Mouse (Mus musculus): ENCODE results near the gene Nox4.

Nox4 gene

DNA sequence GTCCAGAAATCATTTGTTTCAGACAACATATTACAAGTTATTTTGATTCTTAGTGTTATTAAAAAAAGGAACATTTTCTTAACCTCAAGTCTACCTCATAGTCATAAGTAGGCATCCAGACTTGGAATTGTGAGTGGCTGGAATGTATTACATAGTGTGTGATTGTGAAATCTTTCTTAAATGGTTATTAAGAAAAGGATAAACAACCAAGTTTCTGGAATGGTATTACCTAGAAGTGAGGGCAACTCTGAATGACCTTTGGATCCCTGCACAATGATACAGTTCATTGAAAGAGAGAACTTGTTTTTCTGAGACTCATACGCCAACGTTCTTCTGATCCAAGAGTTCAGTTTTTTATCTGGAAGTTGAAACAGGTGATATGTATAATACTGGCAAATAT is 125.4 kb downstream of the Nox4 start:
- DNase-seq (ENCODE audit: low read depth, low spot score), result no peak

DNA sequence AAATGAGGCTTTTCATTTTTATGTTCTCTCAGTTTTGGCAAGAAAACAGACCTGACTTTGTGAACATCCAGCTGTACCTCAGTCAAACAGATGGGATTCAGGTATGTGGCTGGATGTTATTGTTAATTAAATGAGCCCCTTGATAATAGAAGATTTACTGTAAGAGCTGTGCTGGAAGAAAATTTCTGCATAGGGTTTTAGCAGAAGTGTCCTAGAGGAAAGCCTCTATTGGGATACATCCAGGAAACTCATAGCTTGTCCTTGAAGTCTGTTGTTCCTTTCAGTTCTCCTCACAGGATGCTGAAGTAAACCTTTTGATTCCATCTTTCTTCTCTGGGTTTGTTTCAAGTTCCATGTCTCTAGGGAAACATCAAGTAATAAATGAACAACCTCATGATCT is 128.4 kb downstream of the Nox4 start:
- no peak for DNase-seq (ENCODE audit: low read depth, low spot score)

GRCm38 (mm10) chr7:87374935-87375334 is 129.0 kb downstream of the Nox4 start:
- no peak for DNase-seq (ENCODE audit: low read depth, low spot score)

DNA sequence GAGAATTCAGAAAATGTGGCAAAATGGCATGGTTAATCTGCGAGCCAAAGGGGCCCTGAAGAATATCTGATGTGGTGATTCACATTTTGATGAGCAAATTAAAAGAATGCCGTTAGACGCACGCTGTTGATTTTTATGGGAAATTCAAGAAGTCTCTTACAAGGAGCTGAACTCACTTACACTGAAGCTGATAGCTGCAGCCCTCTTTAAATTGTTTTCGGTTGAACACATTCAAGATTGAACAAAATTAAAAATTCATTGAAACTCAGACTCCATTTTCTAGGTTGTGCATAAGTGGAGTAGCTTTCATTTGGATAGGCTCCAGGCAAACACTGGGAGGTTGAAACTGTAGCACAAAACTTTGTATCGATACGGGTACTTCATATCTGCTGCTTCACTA is 151.1 kb downstream of the Nox4 start:
- no peak for DNase-seq (ENCODE audit: low read depth, low spot score)

GRCm38 (mm10) chr7:87411373-87411772 is 165.5 kb downstream of the Nox4 start:
- peak; percentile 59 for DNase-seq (ENCODE audit: low read depth, low spot score)

- DNase-seq (ENCODE audit: low read depth, low spot score), result no peak
These were observed 167.4 kb downstream of the Nox4 start for GRCm38 (mm10) chr7:87413271-87413670.

Measured in ZHBTc4 (cell line).